Mouse (Mus musculus): ENCODE results near the gene Smap2.

DNA sequence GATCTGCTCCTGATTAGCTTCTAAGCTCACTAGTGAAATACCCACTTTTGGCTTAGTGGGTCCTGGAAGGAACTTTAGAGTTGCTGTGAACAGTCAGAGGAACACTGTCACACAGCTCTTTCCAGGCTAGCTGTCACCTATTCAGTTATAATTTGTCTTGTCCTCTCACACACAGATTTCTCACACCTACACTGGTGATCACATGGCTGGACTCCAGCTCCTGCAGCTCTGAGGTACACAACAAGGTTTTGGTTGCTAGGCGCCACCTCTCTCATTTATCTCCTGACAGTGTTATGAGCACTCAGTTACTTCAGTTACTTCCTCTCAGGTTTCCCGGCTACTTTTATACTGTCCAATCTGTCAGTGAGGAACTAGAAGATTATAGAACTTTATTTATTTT lies 48.3 kb upstream of the Smap2 start:
- TF ChIP-seq POLR2A (IDR thresholded peaks at IDR 0.05; ENCODE audit: insufficient read depth, low read depth, low read length): no peak
- TF ChIP-seq CTCF (IDR thresholded peaks at IDR 0.05): no peak
- no peak for TF ChIP-seq EP300 (IDR thresholded peaks at IDR 0.05; ENCODE audit: insufficient read depth, low read depth, low read length)

Measured in heart, adult 2 months (tissue).